Mouse (Mus musculus): ENCODE measurements at regions not wholly inside any gene's neighbourhood (a gene's known extent, or its start where the extent isn't known, plus 50 kb on each side); places are given as distances from the start of the nearest gene placed in this dataset.
A peak's percentile ranks its signal among the peaks of the same experiment; 100 is the strongest.

DNA sequence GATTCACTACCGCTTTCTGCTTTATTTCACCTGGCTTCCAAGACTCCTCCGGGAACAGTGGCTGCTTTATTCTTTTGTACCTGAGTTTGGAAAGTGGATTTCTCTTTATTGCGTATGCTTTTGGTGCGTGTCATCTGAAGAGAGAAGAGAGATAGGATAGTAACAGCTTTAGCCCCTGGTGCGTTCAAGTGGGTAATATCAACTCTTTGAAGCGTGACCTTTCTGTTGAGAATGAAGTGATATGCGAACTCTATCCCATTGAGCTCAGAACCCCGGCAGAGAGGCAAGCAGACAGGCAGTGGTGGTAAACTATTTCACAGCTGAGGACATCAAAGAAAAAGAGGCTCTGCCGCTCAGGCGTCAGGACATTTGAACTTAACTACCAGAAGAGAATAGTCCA, 72.7 kb upstream of the Phactr1 start:
- 48% methylated on average over 10 of the region's 10 CpGs for WGBS

DNA sequence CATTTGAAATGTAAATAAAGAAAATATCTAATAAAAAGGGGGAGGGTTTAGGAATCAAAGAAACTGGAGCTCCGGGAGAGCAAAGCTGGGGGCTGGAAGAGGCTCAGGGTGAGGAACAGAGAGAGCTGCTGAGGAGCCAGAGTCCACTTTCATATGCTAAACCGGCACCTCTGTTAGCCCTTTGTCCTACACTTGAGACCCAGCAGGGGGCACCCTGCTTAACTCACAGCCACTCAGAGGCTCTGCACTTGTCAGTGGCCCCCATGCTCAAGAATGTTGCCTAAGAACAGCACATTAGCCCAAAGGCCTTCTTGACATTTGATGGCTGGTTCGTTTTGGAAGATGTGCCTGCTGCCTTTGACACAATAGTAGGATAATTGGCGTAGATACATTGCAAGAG, 71.5 kb upstream of the Phactr1 start:
- DNase-seq (ENCODE audit: low spot score), result no peak
- no peaks in the 10 kb centered on the region for H3K4me1 ChIP-seq (ENCODE audit: insufficient read depth, low read depth, low read length)
- TF ChIP-seq CTCF (IDR thresholded peaks at IDR 0.05) (peak; percentile 41), EP300 (IDR thresholded peaks at IDR 0.05) (no peak)
- H3K4me3 ChIP-seq (ENCODE audit: low read depth, low read length), result no peak overlapping the region
- no peaks in the 10 kb centered on the region for H3K9me3 ChIP-seq (ENCODE audit: low read length)
- H3K27me3 ChIP-seq (replicated peaks; ENCODE audit: insufficient read depth, low read length), result no peaks in the 10 kb centered on the region
- H3K36me3 ChIP-seq (ENCODE audit: insufficient read depth, low read length), result no peaks in the 10 kb centered on the region
- ATAC-seq, result no peak
- H3K4me2 ChIP-seq (replicated peaks; ENCODE audit: low read depth, low read length), result no peak overlapping the region
- 44% methylated on average over 4 of the region's 4 CpGs for WGBS
- H3K27ac ChIP-seq (ENCODE audit: low read length), result no peak overlapping the region
- H3K9ac ChIP-seq (replicated peaks; ENCODE audit: low read depth), result no peak overlapping the region

More for the DNA sequence above, 72.7 kb upstream of the Phactr1 start:
- ATAC-seq (no peak), DNase-seq (ENCODE audit: low spot score) (no peak)
- Histone ChIP-seq H3K4me2 (replicated peaks; ENCODE audit: low read depth, low read length) (no peak overlapping the region), H3K4me3 (ENCODE audit: low read depth, low read length) (no peak overlapping the region), H3K9me3 (ENCODE audit: low read length) (no peaks in the 10 kb centered on the region), H3K27me3 (replicated peaks; ENCODE audit: insufficient read depth, low read length) (no peaks in the 10 kb centered on the region), H3K27ac (ENCODE audit: low read length) (no peak overlapping the region), H3K9ac (replicated peaks; ENCODE audit: low read depth) (no peak overlapping the region), H3K36me3 (ENCODE audit: insufficient read depth, low read length) (no peaks in the 10 kb centered on the region), H3K4me1 (ENCODE audit: insufficient read depth, low read depth, low read length) (no peaks in the 10 kb centered on the region)
- no peak for TF ChIP-seq EP300 (IDR thresholded peaks at IDR 0.05)
- no peak for TF ChIP-seq CTCF (IDR thresholded peaks at IDR 0.05)

DNA sequence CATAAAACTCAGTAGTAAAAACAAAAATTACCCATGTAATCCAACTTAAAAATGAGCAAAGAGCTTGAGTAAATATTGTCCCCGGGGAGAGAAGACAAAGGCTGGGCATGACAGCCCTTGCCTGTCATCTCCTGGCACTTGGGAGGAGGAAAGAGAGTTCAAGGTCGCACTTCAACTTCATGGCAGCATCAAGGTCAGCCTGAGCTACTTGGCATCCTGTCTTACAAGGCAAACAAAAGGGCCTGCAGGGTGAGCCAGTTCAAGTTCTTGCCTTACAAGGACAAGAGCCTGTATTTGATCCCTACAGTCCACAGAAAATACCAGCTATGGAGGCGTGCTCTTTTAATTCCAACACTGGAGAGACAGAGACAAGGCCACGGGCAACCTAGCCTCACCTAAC, 67.1 kb upstream of the Phactr1 start:
- 35% methylated on average over 4 of the region's 4 CpGs for WGBS
- no peak for DNase-seq (ENCODE audit: low spot score)
- no peak for ATAC-seq

DNA sequence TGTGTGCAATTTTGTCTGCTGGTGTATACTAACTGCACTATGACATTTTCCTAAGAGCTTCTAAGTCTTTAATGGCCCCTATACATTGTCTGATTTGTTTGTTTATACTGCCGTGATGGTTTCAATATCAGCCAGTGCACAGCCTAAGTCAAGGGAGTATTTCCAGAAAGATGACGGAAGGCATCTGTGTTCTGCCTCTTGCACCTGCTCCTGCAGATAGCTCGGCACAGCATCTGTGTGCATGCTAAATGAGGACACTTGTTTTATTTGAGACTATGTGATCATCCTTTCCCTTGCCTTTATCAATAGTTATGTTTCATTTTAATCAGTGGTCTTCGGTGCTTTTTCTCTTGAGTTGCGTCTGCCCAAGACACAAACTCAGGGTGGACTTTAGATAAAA, 64.6 kb upstream of the Phactr1 start:
- 75% methylated on average over 5 of the region's 5 CpGs for WGBS
- ATAC-seq (no peak), DNase-seq (ENCODE audit: low spot score) (no peak)
- no peaks in the 10 kb centered on the region for H3K4me1 ChIP-seq (ENCODE audit: insufficient read depth, low read depth, low read length)
- no peak overlapping the region for H3K27ac ChIP-seq (ENCODE audit: low read length)
- H3K4me2 ChIP-seq (replicated peaks; ENCODE audit: low read depth, low read length), result no peak overlapping the region
- no peaks in the 10 kb centered on the region for H3K36me3 ChIP-seq (ENCODE audit: insufficient read depth, low read length)
- no peak for TF ChIP-seq CTCF (IDR thresholded peaks at IDR 0.05)
- no peak overlapping the region for H3K4me3 ChIP-seq (ENCODE audit: low read depth, low read length)
- no peak overlapping the region for H3K9ac ChIP-seq (replicated peaks; ENCODE audit: low read depth)
- no peaks in the 10 kb centered on the region for H3K27me3 ChIP-seq (replicated peaks; ENCODE audit: insufficient read depth, low read length)
- no peaks in the 10 kb centered on the region for H3K9me3 ChIP-seq (ENCODE audit: low read length)

More for the DNA sequence above, 67.1 kb upstream of the Phactr1 start:
- no peaks in the 10 kb centered on the region for H3K4me1 ChIP-seq (ENCODE audit: insufficient read depth, low read depth, low read length)
- H3K4me2 ChIP-seq (replicated peaks; ENCODE audit: low read depth, low read length), result no peak overlapping the region
- TF ChIP-seq EP300 (IDR thresholded peaks at IDR 0.05) (no peak), CTCF (IDR thresholded peaks at IDR 0.05) (no peak)
- H3K9ac ChIP-seq (replicated peaks; ENCODE audit: low read depth), result no peak overlapping the region
- no peaks in the 10 kb centered on the region for H3K36me3 ChIP-seq (ENCODE audit: insufficient read depth, low read length)
- no peaks in the 10 kb centered on the region for H3K9me3 ChIP-seq (ENCODE audit: low read length)
- H3K4me3 ChIP-seq (ENCODE audit: low read depth, low read length), result no peak overlapping the region
- no peaks in the 10 kb centered on the region for H3K27me3 ChIP-seq (replicated peaks; ENCODE audit: insufficient read depth, low read length)
- H3K27ac ChIP-seq (ENCODE audit: low read length), result no peak overlapping the region

DNA sequence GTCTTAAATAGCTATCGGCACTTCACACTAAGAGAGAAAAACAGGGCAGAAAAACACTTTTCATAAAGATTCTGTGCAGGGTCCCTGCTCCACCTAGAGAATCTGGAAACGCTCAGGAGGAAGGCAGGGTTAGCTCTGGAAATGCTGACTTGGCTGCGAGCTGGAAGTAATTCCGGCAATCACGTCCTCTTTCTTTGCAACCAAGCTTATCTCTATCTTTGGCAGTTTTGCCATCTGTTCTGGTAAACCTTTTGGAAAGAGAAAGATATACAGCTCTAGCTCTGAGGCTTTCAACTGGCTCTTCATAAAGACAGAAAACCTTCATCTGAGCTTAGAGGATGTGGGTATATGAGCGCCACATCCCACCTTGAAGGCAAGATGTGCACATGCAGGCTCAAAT, 63.2 kb upstream of the Phactr1 start:
- no peak overlapping the region for H3K27ac ChIP-seq (ENCODE audit: low read length)
- H3K4me3 ChIP-seq (ENCODE audit: low read depth, low read length), result no peak overlapping the region
- 77% methylated on average over 6 of the region's 6 CpGs for WGBS
- H3K4me2 ChIP-seq (replicated peaks; ENCODE audit: low read depth, low read length), result no peak overlapping the region
- no peaks in the 10 kb centered on the region for H3K36me3 ChIP-seq (ENCODE audit: insufficient read depth, low read length)
- H3K27me3 ChIP-seq (replicated peaks; ENCODE audit: insufficient read depth, low read length), result no peaks in the 10 kb centered on the region
- no peaks in the 10 kb centered on the region for H3K4me1 ChIP-seq (ENCODE audit: insufficient read depth, low read depth, low read length)
- no peaks in the 10 kb centered on the region for H3K9me3 ChIP-seq (ENCODE audit: low read length)
- DNase-seq (ENCODE audit: low spot score) (no peak), ATAC-seq (no peak)
- TF ChIP-seq CTCF (IDR thresholded peaks at IDR 0.05) (no peak), EP300 (IDR thresholded peaks at IDR 0.05) (no peak)
- H3K9ac ChIP-seq (replicated peaks; ENCODE audit: low read depth), result no peak overlapping the region

DNA sequence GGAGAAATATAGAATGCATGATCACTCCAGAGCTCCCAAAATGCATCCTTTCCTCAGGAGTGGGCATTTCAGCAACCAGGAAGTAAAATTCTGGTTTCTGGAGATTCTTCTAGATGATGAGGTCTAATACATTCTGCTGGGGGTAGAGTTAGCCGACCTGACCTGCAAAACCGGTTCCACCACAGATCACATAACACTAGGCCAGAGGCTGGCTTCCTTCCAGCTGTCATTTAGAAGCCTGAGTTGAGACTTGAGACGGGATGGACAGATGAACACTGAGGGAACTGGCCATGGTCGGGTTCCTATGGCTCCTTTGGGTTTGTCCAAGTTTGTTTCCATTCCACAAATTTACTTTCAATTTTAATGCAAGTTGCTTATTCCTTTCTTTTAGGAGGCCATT, 62.6 kb upstream of the Phactr1 start:
- 24% methylated on average over 4 of the region's 4 CpGs for WGBS
- Histone ChIP-seq H3K9me3 (ENCODE audit: low read length) (no peaks in the 10 kb centered on the region), H3K4me1 (ENCODE audit: insufficient read depth, low read depth, low read length) (no peaks in the 10 kb centered on the region), H3K27ac (ENCODE audit: low read length) (no peak overlapping the region), H3K4me3 (ENCODE audit: low read depth, low read length) (no peak overlapping the region), H3K27me3 (replicated peaks; ENCODE audit: insufficient read depth, low read length) (no peaks in the 10 kb centered on the region), H3K36me3 (ENCODE audit: insufficient read depth, low read length) (no peaks in the 10 kb centered on the region), H3K4me2 (replicated peaks; ENCODE audit: low read depth, low read length) (no peak overlapping the region), H3K9ac (replicated peaks; ENCODE audit: low read depth) (no peak overlapping the region)
- ATAC-seq, result no peak
- peak; percentile 33 for DNase-seq (ENCODE audit: low spot score)
- TF ChIP-seq EP300 (IDR thresholded peaks at IDR 0.05), result no peak
- TF ChIP-seq CTCF (IDR thresholded peaks at IDR 0.05), result no peak

DNA sequence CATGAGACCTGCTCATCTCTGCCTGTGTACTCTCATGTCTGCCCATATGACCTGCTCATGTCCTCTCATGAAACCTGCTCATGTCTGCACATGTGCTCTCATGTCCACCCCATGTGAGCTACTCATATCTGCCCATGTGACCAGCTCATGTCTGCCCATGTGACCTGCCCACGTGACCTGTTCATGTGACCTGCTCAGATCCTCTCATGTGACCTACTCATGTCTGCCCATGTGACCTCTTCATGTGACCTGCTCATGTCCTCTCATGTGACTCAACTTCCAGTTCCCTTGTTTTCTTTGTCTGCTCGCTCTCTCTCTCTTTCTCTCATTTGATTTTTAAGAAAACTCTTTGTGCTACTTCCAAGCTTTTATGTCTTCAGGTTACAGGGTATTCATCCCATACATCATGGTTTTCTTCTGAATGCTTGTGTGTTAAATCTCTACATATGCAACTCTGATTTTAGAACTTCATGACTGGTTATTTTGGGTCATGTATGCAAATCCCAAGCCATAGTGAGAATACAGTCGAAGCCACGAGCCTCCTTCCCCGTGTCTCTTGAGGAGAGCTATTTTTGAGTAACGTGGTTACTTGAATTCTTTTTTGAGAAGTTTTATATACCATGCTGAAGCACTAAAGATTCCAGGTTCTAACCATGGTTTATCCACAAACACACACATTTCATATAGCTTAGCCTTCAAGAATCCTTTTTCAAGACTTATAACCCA, 60.7 kb upstream of the Phactr1 start:
- Histone ChIP-seq H3K27me3 (replicated peaks; ENCODE audit: insufficient read depth, low read length) (no peaks in the 10 kb centered on the region), H3K27ac (ENCODE audit: low read length) (no peak overlapping the region), H3K4me1 (ENCODE audit: insufficient read depth, low read depth, low read length) (no peaks in the 10 kb centered on the region), H3K9ac (replicated peaks; ENCODE audit: low read depth) (no peak overlapping the region), H3K4me3 (ENCODE audit: low read depth, low read length) (no peak overlapping the region), H3K4me2 (replicated peaks; ENCODE audit: low read depth, low read length) (no peak overlapping the region), H3K36me3 (ENCODE audit: insufficient read depth, low read length) (no peaks in the 10 kb centered on the region), H3K9me3 (ENCODE audit: low read length) (no peaks in the 10 kb centered on the region)
- TF ChIP-seq EP300 (IDR thresholded peaks at IDR 0.05) (no peak), CTCF (IDR thresholded peaks at IDR 0.05) (no peak)
- no peak for ATAC-seq
- no peak for DNase-seq (ENCODE audit: low spot score)
- 88% methylated on average over 6 of the region's 6 CpGs for WGBS
